Mouse (Mus musculus) stomach, postnatal 0 days (tissue): ENCODE results near the gene Atat1.

Source experiments
- CTCF ChIP-seq: IDR thresholded peaks from 2 replicates; pipeline ENCODE4 v1.5.1; 2016; ENCODE audit warnings: antibody characterized with exemption, low read depth, mild to moderate bottlenecking, moderate library complexity
- EP300 ChIP-seq: optimal IDR thresholded peaks from 2 replicates; pipeline ENCODE3; 2016; ENCODE audit warnings: antibody characterized with exemption

GRCm38 (mm10) chr17:35905587-35905986 lies 4.3 kb downstream of the Atat1 start:
- no peak for TF ChIP-seq CTCF
- TF ChIP-seq EP300 = no peak
